Mouse (Mus musculus): ENCODE measurements around the gene B4galt5.

DNA sequence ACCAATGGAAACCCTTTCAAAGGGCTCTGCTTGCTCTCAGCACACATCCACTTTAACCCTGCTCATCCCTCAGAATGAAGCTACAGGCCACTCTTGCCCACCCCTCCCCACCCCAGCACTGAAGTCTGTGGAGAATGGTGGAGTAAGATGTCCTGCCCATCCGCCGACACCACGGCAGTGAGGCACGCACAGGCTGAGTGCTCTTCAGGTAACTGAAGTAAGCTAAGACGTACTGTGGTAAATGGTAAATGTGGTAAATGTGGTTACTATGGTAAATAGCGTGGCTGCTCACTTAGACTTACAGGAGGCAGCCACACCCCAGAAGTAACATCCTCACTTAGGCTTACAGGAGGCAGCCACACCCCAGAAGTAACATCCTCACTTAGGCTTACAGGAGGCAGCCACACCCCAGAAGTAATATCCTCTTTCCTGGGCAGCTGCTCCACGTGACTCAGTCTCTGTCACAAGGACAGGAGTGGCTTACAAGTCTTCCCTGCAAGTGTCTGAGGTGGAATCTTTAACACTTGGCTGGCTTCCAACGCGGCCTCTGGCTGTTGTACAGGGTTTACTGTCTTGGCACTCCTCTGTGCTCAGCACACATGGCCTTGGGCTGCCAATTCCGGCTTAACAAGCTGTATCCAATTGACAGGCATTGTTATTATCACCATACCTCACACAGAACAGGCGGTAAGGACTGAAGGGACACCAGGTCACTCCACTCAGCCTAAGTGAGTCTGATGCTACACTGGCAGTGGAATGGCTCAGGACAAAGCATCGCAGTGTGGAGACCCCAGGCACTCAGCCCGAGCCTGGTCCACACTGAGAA, 35.3 kb downstream of the B4galt5 start:
- TF ChIP-seq ZNF384 (IDR thresholded peaks at IDR 0.05; ENCODE audit: low read depth, low read length) (no peak), CHD2 (IDR thresholded peaks at IDR 0.05; ENCODE audit: low read depth, low read length) (no peak)
